Mouse (Mus musculus): Measurements from ENCODE around the gene Fbxo47.

The Fbxo47 gene

DNA sequence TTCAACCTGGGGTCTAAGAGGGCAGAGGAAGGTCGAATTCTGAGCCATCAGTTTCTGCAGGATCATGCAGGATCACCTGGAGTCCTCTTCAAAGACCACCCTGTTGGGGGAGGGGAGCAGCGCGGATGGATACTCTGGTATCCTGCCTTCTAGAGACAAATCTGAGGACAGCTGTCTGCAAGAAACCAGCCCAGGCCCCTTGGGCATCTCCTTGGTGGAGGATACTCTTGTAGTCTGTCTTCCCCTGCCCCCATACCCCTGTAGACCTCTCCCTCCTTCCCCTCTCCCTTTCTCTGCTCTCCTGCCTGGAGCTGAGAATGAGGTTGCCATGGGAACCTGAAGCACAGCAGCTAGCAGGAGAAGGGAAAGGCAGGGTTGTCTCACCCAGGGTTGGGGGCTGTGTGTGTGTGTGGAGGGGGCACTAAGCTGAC is 71.4 kb downstream of the Fbxo47 start:
- DNase-seq (ENCODE audit: low spot score in 2 of 2) = no peak

DNA sequence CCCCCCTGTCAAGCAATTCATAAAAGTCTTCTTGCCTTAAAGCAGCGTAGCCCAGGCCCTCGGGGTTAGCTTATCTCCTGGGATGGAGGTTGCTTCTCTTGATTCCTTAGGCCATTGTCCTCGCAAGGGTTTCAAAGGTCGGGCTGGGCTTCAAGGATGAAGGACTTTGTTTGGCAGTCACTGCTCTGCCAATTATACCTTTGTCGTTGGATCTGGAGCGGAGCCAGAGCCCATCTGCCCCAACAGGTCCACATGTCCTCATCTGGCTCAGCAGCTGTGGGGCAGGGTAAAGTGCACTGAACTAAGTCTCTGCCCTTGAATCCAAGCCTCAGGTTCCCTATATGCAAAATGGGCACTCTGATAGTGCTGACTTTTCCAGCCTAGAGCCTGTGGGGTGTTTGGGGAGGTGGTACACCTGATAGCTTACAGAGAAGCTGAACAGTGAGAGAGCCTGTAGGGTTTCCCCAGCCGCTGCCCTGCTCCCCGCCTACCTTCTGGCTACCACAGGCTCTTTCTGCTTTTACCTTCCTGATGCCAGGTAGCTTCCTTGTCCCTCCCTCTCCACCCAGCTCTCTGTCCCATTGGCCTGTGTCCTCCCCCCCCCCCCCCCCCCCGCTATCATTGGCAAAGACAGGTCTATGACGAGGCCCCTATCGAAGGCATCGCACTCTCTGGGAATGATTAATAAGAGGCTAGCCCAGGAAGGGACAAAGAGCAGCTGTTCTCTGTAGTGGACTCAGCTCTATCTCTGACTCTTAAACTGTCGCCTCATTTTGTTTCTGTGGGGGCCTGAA is 72.2 kb downstream of the Fbxo47 start:
- DNase-seq (ENCODE audit: low spot score in 2 of 2) = no peak

DNA sequence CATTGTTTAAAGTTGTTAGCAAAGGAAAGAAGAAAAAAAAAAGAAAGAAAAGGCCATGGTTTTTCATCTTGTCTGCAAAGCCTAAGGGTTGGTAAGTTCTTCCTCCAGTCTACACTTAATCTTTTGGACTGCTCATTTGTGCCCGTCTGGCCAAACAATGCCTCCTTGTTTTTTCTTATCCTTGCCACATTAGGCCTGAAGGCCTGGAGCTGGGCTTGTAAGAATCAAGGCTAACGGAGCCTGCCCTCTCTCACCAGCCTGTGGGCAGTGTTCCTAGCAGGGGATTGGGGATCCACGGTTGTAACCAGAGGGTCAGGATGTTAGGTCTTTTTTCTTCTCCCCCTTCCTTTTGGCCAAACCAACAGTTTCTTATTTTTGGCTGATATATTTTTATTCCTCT is 73.0 kb downstream of the Fbxo47 start:
- no peak for DNase-seq (ENCODE audit: low spot score in 2 of 2)

DNA sequence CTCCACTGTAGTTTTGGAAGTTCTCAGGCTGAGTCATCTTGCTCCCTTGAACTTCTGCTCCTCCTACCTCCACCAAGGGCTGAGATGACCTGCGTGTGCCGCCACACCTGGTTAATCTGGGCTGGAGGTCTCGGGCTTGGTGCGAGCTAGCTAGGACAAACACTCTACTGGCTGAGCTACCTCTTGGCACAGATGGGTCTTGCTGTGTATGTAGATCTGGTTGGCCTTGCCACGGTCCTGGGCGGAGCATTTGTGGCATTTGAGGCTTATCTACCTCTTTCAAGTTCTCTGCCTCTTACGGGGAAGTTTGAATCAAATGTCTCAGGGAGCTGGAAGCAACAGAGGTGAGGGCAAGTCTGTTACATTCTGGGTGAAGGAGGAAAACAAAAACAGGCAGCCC is 73.6 kb downstream of the Fbxo47 start:
- no peak for DNase-seq (ENCODE audit: low spot score in 2 of 2)

DNA sequence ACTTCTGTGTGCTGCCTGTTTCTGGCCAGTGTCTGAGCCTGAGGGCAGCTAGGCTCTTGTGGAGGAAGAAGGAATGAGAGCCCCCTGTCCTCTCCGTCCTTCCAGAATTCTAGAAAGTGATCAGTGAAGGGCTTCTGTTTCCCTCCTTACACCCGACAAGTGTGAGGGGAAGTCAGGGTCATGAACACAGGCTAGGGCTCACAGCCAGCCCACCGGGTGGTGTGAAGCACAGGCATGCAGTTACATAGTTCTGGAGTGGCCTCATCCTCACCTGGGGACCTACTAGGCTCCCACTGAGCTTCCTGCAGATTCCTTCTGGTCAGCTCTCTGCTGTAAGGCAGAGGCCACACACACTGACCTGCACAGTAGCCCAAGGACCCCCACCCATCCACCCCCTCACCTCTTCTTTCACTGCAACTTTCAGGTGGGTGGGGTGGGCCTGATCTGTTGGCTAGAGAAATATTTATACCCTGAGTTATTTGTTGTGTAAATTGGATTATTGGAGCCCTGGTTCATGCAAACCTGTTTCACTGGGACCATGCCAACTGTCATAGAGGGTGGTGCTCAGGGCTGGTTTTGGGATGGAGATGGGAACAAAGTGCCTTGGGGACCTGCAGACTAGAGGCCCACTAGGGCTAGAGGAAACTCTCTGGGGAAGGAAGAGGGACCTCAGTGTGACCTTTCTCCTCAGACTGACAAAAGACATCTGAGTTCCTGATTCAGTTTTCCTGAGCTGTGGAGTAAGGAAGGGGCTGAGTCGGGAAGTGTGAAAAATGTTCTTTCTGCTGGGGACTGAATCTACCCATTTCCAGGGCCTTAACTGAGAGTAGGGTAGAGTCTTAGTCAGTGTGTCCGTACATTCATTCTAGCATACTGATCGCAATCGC is 74.5 kb downstream of the Fbxo47 start:
- no peak for DNase-seq (ENCODE audit: low spot score in 2 of 2)

DNA sequence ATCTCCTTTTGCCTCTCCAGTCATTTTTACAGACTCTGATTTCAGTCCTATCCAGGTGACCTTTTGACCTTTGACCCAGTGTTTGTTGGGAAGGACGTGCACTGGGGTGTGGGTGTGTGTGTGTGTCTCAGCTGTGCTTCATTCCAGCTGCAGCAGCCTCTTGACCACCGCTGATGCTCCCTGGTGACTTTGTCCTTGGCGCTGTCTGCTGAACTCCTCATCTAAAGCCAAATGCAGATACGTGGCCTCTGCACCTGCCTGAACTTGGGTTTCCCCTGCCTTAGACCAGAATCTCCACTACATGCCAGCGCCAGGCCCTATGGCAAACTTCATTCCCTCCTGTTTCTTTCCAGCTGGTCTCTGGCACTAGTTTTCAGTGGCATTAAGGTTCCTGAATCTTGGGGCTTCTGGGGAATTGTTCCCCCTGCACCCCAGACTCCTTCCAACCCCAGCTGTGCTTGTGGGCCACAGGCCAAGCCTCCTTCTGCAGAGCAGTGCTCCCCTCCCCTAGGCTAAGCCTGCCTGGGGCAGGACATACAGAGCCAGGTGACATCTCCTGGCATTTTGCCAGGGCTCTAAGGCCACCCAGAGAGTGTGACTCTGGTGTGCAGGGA is 75.2 kb downstream of the Fbxo47 start:
- DNase-seq (ENCODE audit: low spot score in 2 of 2) = no peak

DNA sequence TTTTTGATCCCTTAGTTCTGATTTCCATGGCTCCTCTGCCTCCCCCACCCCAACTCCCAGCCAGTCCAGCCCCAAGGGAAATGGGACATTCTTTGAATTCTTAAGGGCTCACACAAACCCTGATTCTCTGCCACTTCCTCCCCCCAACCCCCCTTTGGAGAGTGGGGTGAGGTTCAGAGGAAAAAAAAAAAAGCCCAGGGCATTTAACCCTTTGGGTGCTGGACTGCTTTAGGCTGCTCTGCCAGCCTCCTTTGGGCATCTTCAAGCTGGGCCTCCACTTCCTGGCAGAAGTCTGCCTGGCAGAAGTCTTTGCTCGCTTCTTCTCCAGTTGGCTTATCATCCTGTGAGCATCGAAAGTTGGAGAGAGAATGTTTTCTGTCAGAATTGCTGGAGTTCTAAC is 75.9 kb downstream of the Fbxo47 start:
- no peak for DNase-seq (ENCODE audit: low spot score in 2 of 2)

DNA sequence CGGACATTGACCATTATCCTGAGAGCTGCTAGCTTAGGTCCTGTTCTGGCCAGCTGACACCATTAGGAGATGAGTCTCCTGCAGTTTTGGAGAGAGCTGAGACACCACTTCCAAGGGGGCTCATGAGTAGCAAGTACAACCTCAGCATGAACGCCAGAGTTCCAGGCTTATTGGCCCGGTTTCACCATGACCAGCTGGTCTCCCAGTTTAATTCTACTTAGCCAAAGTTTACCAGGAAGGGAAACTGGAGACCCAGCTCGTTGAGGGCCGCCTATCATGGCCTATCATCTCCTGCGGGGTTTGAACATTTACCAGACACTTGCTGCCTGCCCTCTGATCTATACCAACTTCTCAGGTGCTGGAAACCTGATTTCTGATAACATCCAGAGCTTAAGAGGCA is 76.3 kb downstream of the Fbxo47 start:
- no peak for DNase-seq (ENCODE audit: low spot score in 2 of 2)

DNA sequence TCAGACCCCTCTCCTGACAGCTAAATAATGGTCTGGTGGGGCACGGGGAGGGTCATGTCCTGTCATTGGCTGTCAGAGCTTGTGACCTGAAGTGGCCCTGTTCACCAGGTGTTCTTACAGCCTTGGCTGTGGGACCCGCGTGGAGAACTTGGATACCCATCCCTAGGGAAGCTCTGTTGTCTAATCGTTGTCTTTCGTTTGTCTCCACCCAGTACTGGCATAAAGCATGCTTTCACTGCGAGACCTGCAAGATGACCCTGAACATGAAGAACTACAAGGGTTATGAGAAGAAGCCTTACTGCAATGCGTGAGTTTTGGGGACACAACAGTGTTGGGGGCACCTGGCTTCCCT is 77.4 kb downstream of the Fbxo47 start:
- no peak for DNase-seq (ENCODE audit: low spot score in 2 of 2)

DNA sequence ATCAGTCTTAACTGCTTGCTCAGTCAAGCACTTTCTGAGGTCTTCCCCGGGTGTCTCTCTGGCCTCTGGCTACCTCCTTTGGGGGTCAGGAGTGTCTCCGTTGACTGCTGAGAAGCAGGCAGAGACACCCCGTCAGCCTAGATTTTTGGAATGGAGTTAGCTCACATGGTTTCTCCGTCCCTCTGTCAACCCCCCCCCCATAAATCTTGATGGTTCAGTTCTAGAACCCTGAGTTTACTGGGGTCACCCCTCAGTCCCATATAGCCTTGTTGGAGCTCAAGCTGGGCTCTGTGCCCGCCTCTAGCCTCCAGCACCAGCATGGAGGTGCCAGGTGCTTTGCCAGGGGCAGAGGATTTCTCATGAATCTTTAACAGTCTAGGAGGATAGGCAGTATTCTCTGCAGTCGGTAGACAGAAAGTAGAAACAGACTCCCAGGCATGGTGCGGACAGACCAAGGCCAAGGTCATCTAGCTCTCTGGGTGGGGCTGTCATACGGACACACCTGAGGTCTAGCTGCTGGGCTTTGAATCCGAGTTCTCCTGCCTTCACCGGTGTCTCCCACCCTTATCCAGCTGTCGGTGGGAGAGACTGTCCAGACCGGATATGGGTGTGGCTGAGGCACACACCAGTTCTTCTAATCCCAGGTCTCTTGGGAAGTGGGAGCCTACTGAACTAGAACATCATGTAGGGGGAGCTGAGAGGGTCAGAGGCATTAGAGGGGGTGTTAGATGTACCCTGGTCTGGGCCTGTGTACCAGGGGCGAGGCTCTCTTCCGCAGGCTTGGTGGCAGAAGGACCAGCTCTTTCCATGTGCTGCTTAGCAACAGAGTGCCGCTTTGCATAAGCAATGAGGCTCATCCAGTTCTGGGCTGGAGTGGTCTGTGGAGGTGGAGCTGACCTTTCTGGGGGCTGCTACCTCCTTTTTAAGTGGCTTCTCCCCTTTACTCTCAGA is 78.0 kb downstream of the Fbxo47 start:
- DNase-seq (ENCODE audit: low spot score in 2 of 2) = no peak

DNA sequence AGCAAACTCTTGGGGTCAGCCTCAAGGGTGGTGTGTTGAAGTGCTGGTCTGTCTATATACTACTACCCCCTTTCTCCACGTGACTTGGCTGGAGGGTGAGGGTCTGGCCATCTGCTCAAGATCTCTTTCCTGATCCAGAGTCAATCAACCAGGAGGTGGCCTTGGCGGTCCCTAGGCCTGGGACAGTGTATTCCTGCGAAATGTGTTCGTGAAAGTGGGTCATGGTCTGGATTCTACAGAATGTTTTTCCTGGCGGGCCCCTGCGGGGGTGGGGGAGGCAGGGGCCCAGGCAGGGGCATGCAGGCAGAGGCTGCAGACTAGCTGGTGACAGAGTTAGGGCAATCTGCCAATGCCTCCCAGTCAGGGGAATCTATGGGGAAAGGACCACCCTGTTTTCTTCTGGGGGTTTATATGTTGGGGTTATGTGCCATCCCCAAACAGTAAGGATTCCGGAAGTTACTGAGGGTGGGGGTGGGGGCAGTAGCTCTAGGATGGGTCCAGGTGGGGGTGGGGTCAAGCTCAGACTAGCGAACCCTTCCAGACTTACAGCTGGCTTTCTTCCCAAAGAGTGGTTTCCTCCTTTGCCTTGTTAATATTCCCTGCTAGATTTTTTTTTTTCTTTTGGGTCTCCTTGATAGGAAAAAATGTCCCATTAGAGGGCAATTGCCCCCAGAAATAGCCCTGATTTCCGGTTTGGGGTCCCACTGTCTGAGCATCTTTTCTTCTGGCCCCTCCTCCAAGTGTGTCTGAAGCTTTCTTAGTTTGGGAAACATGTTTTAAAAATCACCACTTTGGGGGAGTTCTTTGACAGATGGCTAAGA is 78.9 kb downstream of the Fbxo47 start:
- no peak for DNase-seq (ENCODE audit: low spot score in 2 of 2)

DNA sequence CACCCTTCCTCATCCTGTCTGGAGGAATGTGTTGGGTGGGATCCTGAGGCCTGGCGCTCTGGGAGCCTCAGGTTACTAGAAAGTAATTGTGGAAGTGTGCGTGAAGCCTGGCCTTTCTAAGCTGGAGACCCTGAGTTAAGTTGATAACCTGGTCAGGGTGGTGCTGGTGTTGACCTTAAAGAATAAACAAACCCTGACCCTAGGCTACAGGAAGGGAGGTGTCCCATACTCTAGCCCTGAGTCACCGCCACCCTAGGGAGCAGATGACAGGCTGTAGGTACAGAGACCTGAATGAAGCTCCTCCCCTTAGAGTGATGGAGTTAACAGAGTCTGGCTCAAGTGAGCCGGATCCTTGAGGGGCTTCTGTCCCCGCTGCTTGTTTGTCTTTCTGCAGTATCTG is 80.1 kb downstream of the Fbxo47 start:
- DNase-seq (ENCODE audit: low spot score in 2 of 2) = no peak
